In the genomic region with DNA sequence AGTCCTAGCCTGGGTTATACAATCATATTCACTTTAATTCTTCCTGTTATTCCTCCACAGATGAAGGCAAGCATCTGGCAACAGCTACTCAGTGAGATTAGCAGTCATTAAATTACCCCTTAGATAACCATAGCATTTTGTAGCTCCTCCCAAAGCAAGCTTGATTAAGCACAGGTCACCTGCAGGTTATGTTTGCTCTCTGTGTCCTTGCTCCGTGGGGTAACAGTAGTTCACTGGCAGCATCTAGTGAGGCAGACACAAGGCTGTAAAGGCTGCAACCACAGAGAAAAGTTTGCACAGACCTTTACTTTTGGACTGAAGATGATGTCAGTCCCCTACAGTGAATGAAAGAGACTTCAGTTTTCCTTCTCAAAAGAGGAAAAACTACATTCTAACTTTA, we compare ENCODE assay signal across 25 mouse cellular contexts. TPM values are rescaled to one million over a fixed set of nuclear protein-coding genes. Genes with fewer than 3 reads are reported as not detected.
"Had no signal": no experiment of that assay in that cellular context is flagged by ENCODE, and none has a peak within 500 bp of the region (broad histone marks: within the 10 kb centered on the region; RNA-seq: fewer than 3 reads in every experiment).

No protein-coding gene starts in this region.

- H3K27ac ChIP-seq: limb, embryonic 13.5 days; liver, embryonic 14.5 days; macrophage; midbrain, embryonic 15.5 days; neural tube, embryonic 12.5 days had no signal

- H3K9me3 ChIP-seq: limb, embryonic 13.5 days; megakaryocyte, embryonic 14.5 days; midbrain, embryonic 15.5 days; neural tube, embryonic 12.5 days had no signal

- H3K27me3 ChIP-seq: neural tube, embryonic 12.5 days had no signal

- H3K36me3 ChIP-seq: limb, embryonic 13.5 days; midbrain, embryonic 15.5 days; neural tube, embryonic 12.5 days had no signal

- DNase-seq: kidney, adult 18-20 months; kidney, postnatal 14 days; left cerebral cortex, postnatal 4 days; lung, embryonic 14.5 days; lung, postnatal 10 days; right cerebral cortex, postnatal 4 days; thymus, adult 18-20 months; thymus, postnatal 14 days had no signal

- H3K4me3 ChIP-seq: limb, embryonic 13.5 days; megakaryocyte, embryonic 14.5 days; midbrain, embryonic 15.5 days; neural tube, embryonic 12.5 days had no signal

- H3K9ac ChIP-seq: limb, embryonic 13.5 days; liver, embryonic 14.5 days; lung, embryonic 14.5 days; midbrain, embryonic 15.5 days; neural tube, embryonic 12.5 days had no signal

- H3K4me1 ChIP-seq: limb, embryonic 13.5 days; neural tube, embryonic 12.5 days had no signal

- H3K4me2 ChIP-seq: limb, embryonic 13.5 days; lung, embryonic 14.5 days; midbrain, embryonic 11.5 days; midbrain, embryonic 15.5 days; neural tube, embryonic 12.5 days had no signal

- ATAC-seq: midbrain, embryonic 15.5 days had no signal

RNA-seq across cellular contexts. Expression of gene Gm17651, which starts 59.3 kb away (rescaled TPM):
- total RNA-seq: layer of hippocampus, adult 8-10 months; layer of hippocampus, postnatal 14 days; left cerebral cortex, adult 18-20 months; left cerebral cortex, postnatal 10 days; left cerebral cortex, postnatal 4 days; monocyte, adult 5-6 weeks; neutrophil, adult 5-6 weeks had no signal
- polyA plus RNA-seq: kidney, embryonic 14.5 days; large intestine, adult 2 months; limb, embryonic 13.5 days; liver, embryonic 14.5 days; lung, embryonic 14.5 days; macrophage; midbrain, embryonic 11.5 days; midbrain, embryonic 15.5 days; neural tube, embryonic 12.5 days; spleen, adult 2 months; urinary bladder, adult 2 months had no signal
